Mouse (Mus musculus) CH12F3 (cell line): ENCODE data around the gene Abhd17b.
"Not testable (repeated sequence)": the region's sequence is repeated elsewhere in the genome, so short reads cannot be mapped to it uniquely, and the experiment has no call there.

Source experiments
- in situ Hi-C: fragments of 300-500 bp; cut with MboI; formaldehyde crosslinking; loops from 2 replicates; pipeline ENCODE4 v1.14.3; 2020; ENCODE audit warnings: low sequenced_read_pairs

Abhd17b gene

DNA sequence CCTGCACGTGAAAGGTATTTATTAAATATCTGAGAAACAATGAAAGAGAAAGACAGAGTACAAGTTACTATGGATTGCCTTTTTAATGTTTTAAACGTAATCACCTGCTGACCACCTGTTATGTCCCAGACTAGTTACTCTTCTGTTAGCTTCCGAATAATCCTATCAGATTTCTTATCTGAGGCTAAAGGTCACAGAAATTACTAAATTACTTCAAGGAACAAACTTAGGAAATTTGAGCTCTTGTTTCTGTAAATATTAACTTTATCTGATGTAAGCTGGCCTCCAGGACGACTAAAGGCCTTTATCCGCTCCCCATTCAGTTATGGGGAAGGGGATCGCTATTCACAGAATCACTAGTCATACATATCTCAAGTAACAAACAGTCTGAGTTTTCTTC lies 1.3 kb upstream of the Abhd17b start:
- in situ Hi-C loops, result no loop called here

GRCm38 (mm10) chr19:21652285-21653171 lies 457 bp upstream of the Abhd17b start, which contains the start of gene 1110059E24Rik:
Gene 1110059E24Rik, minus strand, starts transcription at chr19:21652976.
- in situ Hi-C loops, result no loop called here

DNA sequence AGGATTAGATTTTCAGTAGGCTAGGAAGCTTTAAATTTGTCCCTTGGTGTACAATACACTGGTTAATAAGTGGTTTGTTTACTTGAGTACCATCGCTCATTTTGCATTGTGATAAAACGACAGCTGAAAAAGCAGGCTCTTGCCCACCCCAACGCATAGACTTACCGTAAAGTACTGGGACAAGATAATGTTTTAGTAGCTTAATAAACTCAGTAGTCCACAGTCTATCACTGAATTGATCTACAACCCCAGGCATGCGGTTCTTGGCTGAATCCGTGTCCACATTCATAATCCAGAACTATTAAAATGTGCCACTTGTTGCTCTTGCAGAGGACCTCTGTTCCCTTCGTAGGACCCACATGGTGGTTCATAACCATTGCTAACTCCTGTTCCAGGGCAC lies 1.8 kb downstream of the Abhd17b start:
- in situ Hi-C loops, result no loop called here

- in situ Hi-C loops, result no loop called here
Measured at GRCm38 (mm10) chr19:21660734-21661133, 7.7 kb downstream of the Abhd17b start.

DNA sequence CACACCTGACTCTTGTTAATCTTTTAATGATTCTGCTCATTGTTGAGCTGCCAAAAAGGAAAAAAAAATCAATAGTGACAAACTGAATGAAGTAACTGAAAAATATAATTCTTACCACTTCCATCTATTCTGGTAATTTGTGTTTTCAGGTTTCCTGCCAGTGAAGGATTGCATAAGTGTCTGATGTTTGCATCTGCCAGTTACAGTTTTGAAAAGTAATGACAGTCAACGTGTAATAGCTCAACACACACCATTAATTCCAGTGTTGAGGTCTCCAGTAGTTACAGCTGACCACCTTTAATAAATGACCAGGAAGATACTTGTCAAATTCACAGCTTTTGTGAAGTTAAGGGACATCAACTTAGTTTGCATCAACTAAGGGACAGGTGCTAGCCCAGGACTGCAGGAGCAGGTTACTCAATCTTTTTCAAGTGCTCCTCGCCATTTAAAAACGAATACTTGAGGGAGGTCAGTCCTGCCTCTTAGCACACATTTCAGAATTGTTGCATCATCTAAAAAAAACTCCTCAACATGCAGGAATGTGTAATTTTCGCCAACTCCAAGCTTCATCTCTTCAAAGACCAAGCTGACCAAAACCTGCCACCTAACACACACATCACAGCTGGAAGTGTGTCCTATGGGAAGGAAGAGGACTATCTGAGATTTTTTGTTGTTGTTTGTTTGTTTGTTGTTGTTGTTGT lies 10.9 kb downstream of the Abhd17b start:
- in situ Hi-C loops, result no loop called here

DNA sequence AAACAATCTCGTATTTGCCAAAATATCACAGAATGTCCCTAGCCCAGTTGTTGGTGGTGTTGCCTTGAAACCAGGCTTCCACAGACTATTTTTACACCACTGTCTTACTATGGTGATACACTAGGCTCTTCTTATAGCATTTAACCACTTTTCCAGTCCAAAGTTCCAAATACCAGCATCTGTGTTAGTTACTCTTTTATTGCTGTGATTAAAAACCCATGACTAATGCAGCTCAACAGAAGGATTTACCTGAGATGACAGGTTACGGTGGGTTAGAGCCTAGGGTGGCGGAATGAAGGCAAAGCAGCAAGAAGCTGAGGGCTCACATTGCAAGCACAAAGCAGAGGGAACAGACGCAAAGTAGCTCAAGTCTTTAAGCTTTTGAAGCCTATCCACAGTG lies 16.7 kb downstream of the Abhd17b start:
- in situ Hi-C loops, result no loop called here

- in situ Hi-C loops, result no loop called here
Measured at GRCm38 (mm10) chr19:21674354-21675096, 21.5 kb downstream of the Abhd17b start.

GRCm38 (mm10) chr19:21680091-21680490 lies 27.1 kb downstream of the Abhd17b start:
- in situ Hi-C loops, result no loop called here

DNA sequence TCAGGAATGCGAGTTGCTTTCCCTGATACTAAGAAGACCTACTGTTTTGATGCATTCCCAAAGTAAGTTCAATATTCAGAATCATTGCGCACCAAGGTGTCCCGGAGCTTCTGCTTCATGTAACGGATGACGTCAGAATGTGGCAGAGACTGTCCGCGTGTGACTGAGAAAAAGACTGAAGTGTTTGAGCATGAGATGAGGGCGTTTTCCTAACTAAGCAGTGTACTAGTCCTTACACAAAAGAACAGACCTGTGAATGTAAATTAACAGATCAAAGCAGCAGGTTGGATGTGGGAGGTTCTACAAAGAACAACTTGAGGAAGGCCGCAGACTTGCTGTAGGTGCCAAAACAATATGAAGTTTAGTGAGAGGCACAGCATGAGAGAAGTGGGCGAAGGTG lies 28.0 kb downstream of the Abhd17b start:
- in situ Hi-C loops, result no loop called here

GRCm38 (mm10) chr19:21713260-21714031 lies 60.5 kb downstream of the Abhd17b start:
- in situ Hi-C loops, result no loop called here

- in situ Hi-C loops, result no loop called here
Measured at GRCm38 (mm10) chr19:21714278-21714883, 61.4 kb downstream of the Abhd17b start.

DNA sequence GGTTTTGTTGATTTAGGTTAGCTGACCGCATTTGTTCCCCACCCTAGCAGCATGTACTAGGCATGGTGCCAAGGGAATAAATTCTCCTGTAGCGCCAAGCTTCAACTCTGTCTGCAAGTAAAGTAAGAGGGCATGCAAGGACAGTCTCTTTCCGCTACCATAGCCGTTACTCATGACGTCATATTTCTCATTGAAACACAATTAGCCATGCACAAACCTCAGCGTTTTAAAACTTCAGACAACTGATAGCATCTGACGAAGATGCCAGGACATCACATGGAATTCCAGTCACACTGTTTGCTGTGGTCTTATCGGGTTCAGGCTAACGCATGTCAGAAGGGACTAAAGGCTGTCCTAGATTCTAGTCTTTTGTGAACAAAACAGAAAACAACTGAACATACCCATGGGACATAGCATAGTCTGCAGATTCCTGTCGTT lies 62.0 kb downstream of the Abhd17b start:
- in situ Hi-C loops, result no loop called here

DNA sequence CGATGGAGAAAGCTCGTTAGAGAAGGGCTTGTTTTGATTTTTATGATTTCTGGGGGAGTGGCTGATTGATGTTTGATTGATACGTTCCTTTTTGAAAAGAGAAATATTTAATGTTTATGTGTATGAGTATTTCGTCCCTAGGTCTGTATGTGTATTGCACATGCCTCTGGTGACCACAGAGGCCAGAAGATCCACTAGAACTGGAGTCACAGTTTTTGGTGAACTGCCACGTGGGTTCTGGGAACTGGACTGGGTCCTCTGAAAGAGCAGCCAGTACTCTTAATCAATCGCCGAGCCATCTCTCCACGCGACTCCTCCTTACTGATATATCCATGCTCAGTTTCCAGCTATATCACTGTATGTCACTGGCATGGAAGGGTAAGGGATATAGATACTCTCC lies 62.5 kb downstream of the Abhd17b start:
- in situ Hi-C loops, result no loop called here

DNA sequence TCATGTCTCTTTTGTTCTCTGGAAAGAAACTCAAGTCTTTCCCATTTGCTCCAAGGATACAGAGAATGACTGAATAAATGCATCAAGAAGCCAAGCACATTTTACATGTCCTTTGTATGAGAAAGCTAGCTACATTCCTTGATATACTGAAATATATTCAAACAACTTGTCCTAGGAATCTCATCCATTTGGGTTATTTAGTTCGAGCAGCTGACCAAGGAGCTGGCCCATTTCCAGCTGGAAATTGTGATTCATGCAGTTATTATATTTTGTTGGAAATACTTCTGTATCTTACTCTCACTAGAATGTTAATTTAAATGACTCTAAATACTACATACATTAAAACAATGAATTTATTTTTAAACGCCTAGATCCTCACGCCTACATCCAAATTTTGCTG lies 63.5 kb downstream of the Abhd17b start:
- in situ Hi-C loops, result no loop called here

- in situ Hi-C loops, result no loop called here
Measured at GRCm38 (mm10) chr19:21719206-21719605, 66.2 kb downstream of the Abhd17b start.

DNA sequence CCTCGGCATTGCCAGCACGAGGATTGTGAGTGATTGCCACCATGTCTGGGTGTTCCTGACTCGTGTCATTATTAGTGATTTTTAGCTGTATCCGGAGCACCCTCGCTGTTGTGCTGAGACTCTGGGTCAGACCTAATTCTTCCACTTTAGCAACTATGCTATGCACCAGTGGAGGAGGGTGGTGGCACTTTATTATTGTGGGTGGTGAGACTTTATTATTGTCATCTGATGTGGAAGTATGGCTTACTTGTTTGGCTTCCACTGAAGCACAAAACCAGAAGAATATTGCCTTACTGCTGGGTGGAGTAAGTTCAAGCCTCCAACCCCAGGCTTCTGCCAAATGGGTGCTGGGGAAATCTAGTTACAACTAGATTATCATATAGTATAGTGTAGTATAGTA lies 68.0 kb downstream of the Abhd17b start:
- in situ Hi-C loops, result no loop called here

- in situ Hi-C loops, result not testable (repeated sequence)
Measured at GRCm38 (mm10) chr19:21723280-21723679, 70.3 kb downstream of the Abhd17b start.

- in situ Hi-C loops, result no loop called here
Measured at GRCm38 (mm10) chr19:21723911-21724655, 71.1 kb downstream of the Abhd17b start.

DNA sequence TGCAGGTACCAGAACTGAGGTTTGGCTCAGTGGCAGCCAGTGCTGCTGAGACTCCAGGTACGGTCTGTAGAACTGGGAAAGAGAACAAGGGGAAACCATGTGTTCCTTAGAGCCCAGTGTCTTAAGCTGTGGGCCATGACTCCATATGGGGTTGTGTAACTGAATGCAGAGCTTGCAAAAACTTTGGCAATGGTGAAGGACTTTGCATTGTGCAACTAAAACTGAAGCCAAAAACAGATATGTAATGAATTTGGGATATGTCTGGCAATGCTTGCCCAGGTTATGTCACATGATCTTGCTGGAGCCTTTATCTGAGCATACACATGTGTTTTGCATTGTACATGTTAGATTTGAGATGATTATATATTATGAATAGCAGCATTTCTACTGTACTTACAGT lies 72.2 kb downstream of the Abhd17b start:
- in situ Hi-C loops, result loop anchor here (25.0 kb wide), 1 partner anchor 688 kb away; no protein-coding TSS in a partner anchor
